8 mouse cellular contexts compared by ENCODE assay signal in genomic region chr16:95702562-95703545, GRCm38 (mm10). TPM values are rescaled to one million over a fixed set of nuclear protein-coding genes. Genes with fewer than 3 reads are reported as not detected.
DNase-seq lines count a peak whose midpoint lies in the region; ATAC-seq lines count a peak whose summit lies in the region.

No protein-coding gene starts in this region.

- no peaks in the 10 kb centered on the region for H3K9me3 ChIP-seq in forebrain, embryonic 16.5 days (ENCODE audit: control insufficient read depth, low read length)
- H3K9me3 ChIP-seq in kidney, embryonic 16.5 days (ENCODE audit: low read length): no peaks in the 10 kb centered on the region
- no peaks in the 10 kb centered on the region for H3K9me3 ChIP-seq in midbrain, embryonic 12.5 days

- H3K27ac ChIP-seq in forebrain, embryonic 16.5 days (ENCODE audit: low read length): peak overlapping the region; percentile 84
- H3K27ac ChIP-seq in kidney, embryonic 16.5 days (ENCODE audit: low read length): peak overlapping the region; percentile 93
- peak overlapping the region; percentile 78 for H3K27ac ChIP-seq in midbrain, embryonic 12.5 days (replicated peaks)

- H3K27me3 ChIP-seq in forebrain, embryonic 16.5 days (replicated peaks; ENCODE audit: control insufficient read depth, insufficient read depth, low read length): 0 out of 2 replicates have a peak, but pooled peaks cover 3% of the 10 kb centered on the region
- no peaks in the 10 kb centered on the region for H3K27me3 ChIP-seq in kidney, embryonic 16.5 days (ENCODE audit: insufficient read depth, low read length)
- H3K27me3 ChIP-seq in midbrain, embryonic 12.5 days: no peaks in the 10 kb centered on the region; the same call in 1 of the 2 replicates

- peak overlapping the region; percentile 90 for H3K4me2 ChIP-seq in forebrain, embryonic 16.5 days (ENCODE audit: low read length)
- peak overlapping the region; percentile 59 for H3K4me2 ChIP-seq in kidney, embryonic 16.5 days (replicated peaks; ENCODE audit: low read depth, low read length)
- H3K4me2 ChIP-seq in midbrain, embryonic 12.5 days (replicated peaks): peak overlapping the region; percentile 93

- ATAC-seq in forebrain, embryonic 16.5 days: peak; percentile 82
- peak; percentile 79 for ATAC-seq in kidney, embryonic 16.5 days (ENCODE audit: low FRiP score, low TSS enrichment)
- ATAC-seq in midbrain, embryonic 12.5 days (ENCODE audit: low FRiP score, low read depth): peak; percentile 77
- ATAC-seq in erythroid progenitor cell, adult 5-6 weeks (replicated peaks; ENCODE audit: low FRiP score, poor library complexity, severe bottlenecking): no peak

- H3K4me3 ChIP-seq in forebrain, embryonic 16.5 days (replicated peaks; ENCODE audit: low read length): peak overlapping the region; percentile 87
- peak overlapping the region; percentile 88 for H3K4me3 ChIP-seq in kidney, embryonic 16.5 days (ENCODE audit: low read length)
- H3K4me3 ChIP-seq in midbrain, embryonic 12.5 days: peak overlapping the region; percentile 80

- no peaks in the 10 kb centered on the region for H3K36me3 ChIP-seq in forebrain, embryonic 16.5 days (ENCODE audit: control insufficient read depth, insufficient read depth)
- peaks cover 11% of the 10 kb centered on the region for H3K36me3 ChIP-seq in kidney, embryonic 16.5 days (ENCODE audit: insufficient read depth, low read length)
- H3K36me3 ChIP-seq in midbrain, embryonic 12.5 days: no peaks in the 10 kb centered on the region

- H3K4me1 ChIP-seq in forebrain, embryonic 16.5 days (replicated peaks; ENCODE audit: control insufficient read depth, insufficient read depth, low read length): peaks cover 16% of the 10 kb centered on the region
- H3K4me1 ChIP-seq in kidney, embryonic 16.5 days (ENCODE audit: insufficient read depth, low read length): peaks cover 48% of the 10 kb centered on the region
- peaks cover 9% of the 10 kb centered on the region; the same call in 1 of the 2 replicates for H3K4me1 ChIP-seq in midbrain, embryonic 12.5 days

- H3K9ac ChIP-seq in forebrain, embryonic 16.5 days (replicated peaks; ENCODE audit: low read depth, low read length): peak overlapping the region; percentile 90
- H3K9ac ChIP-seq in kidney, embryonic 16.5 days (replicated peaks; ENCODE audit: low read length): peak overlapping the region; percentile 97
- peak overlapping the region; percentile 92 for H3K9ac ChIP-seq in midbrain, embryonic 12.5 days (replicated peaks)

- WGBS in forebrain, embryonic 16.5 days: 1% methylated on average over 62 of the region's 62 CpGs
- under 1% methylated on average over 62 of the region's 62 CpGs for WGBS in kidney, embryonic 16.5 days
- WGBS in midbrain, embryonic 12.5 days: 1% methylated on average over 62 of the region's 62 CpGs

- peak; percentile 50 to 57 for DNase-seq in frontal cortex, postnatal 36 days (ENCODE audit: low spot score in 2 of 2)
- DNase-seq in frontal cortex, postnatal 10 days (ENCODE audit: low spot score in 2 of 2): no peak
- peak; percentile 41 for DNase-seq in CD4-positive helper T cell, adult 2 months (ENCODE audit: low read depth, low spot score)
- peak; percentile 5 for DNase-seq in c-Kit-positive CD71-positive TER-119-negative erythroid progenitor cells, embryonic 14.5 days (ENCODE audit: low read depth)

RNA-seq across cellular contexts. Expression of gene Ets2, which starts 1.0 kb away (rescaled TPM):
- polyA plus RNA-seq in forebrain, embryonic 16.5 days (2015; fragmentation: Nextera tagmentation; extraction: Ambion mirVana): 19.0 and 20.9 TPM in 2 replicates
- 69.3 and 72.7 TPM in 2 replicates for polyA plus RNA-seq in kidney, embryonic 16.5 days (2015; fragmentation: Nextera tagmentation; extraction: Ambion mirVana)
- polyA plus RNA-seq in midbrain, embryonic 12.5 days (2016; fragmentation: Nextera tagmentation; extraction: Ambion mirVana): 16.0 and 21.2 TPM in 2 replicates
- 8.6 and 10.5 TPM in 2 replicates for total RNA-seq in erythroid progenitor cell, adult 5-6 weeks (2015; ENCODE audit: low replicate concordance)
- 1.7 and 3.8 TPM in 2 replicates for total RNA-seq in erythroid progenitor cell, adult 5-6 weeks (2017; ENCODE audit: low replicate concordance)

Comparison
In these comparisons a context has a peak if more than half of its experiments do, and no peak if none do; other contexts are left out.
1. DNase-seq: peak in frontal cortex, postnatal 36 days (2 of 2), CD4-positive helper T cell, adult 2 months (single experiment) and c-Kit-positive CD71-positive TER-119-negative erythroid progenitor cells, embryonic 14.5 days (single experiment); none in frontal cortex, postnatal 10 days (0 of 2).
2. Peak in every context shown above with its lines, with median percentiles within 50 percentile points of each other: H3K27ac ChIP-seq, H3K4me2 ChIP-seq, H3K4me3 ChIP-seq and H3K9ac ChIP-seq.